Mouse (Mus musculus) intestine, embryonic 14.5 days (tissue): Measurements from ENCODE around the gene Gbf1. TPM values are rescaled to one million over a fixed set of nuclear protein-coding genes. Genes with fewer than 3 reads are reported as not detected.

ENCODE experiments used
- ATAC-seq: fragments of 200-750 bp; cut with Nextera tagmentation; replicated peaks from 2 replicates; pipeline ENCODE4 v1.8.0; 2017; ENCODE audit warnings: low read depth, moderate number of reproducible peaks, moderate TSS enrichment, moderate library complexity; ENCODE audit not compliant: low FRiP score, low TSS enrichment
- DNase-seq: peaks from one replicate; pipeline ENCODE4 v3.0.0-alpha.2; 2018; ENCODE audit warnings: low spot score
- H3K27ac ChIP-seq: fragments of 300-500 bp; sonication (generic); 2 replicates; pipeline ENCODE4 v1.5.1; 2014; ENCODE audit warnings: low read depth, mild to moderate bottlenecking, control low read depth
- H3K27me3 ChIP-seq: fragments of 300-500 bp; sonication (generic); replicated peaks from 2 replicates; pipeline ENCODE4 v1.6.1; 2014; ENCODE audit warnings: low read length, control low read depth; ENCODE audit not compliant: control insufficient read depth, insufficient read depth
- H3K36me3 ChIP-seq: fragments of 300-500 bp; sonication (generic); 2 replicates; pipeline ENCODE4 v1.6.1; 2014; ENCODE audit warnings: low read length, control low read depth; ENCODE audit not compliant: control insufficient read depth, insufficient read depth
- H3K4me1 ChIP-seq: fragments of 300-500 bp; sonication (generic); replicated peaks from 2 replicates; pipeline ENCODE4 v1.6.1; 2014; ENCODE audit warnings: low read length, control low read depth, mixed read lengths; ENCODE audit not compliant: control insufficient read depth, insufficient read depth
- H3K4me2 ChIP-seq: fragments of 300-500 bp; sonication (generic); 2 replicates; pipeline ENCODE4 v1.6.1; 2014; ENCODE audit warnings: low read length
- H3K4me3 ChIP-seq: fragments of 300-500 bp; sonication (generic); 2 replicates; pipeline ENCODE4 v1.5.1; 2014; ENCODE audit warnings: low read depth, low read length, control low read depth, mixed read lengths
- H3K9ac ChIP-seq: fragments of 300-500 bp; sonication (generic); 2 replicates; pipeline ENCODE4 v1.6.1; 2014; ENCODE audit warnings: mild to moderate bottlenecking, low read length
- H3K9me3 ChIP-seq: fragments of 300-500 bp; sonication (generic); 2 replicates; pipeline ENCODE4 v1.6.1; 2016; ENCODE audit warnings: low read length, control low read depth; ENCODE audit not compliant: control insufficient read depth
- WGBS: fragments of 180-500 bp; shearing (Covaris S2); extraction: QIAGEN DNeasy Blood & Tissue Kit; methylation state at CpG from one replicate; pipeline ENCODE4 v1.1.7; 2014; 5-methylcytosine and 5-hydroxymethylcytosine counted together
- polyA plus RNA-seq: library from polyadenylated mRNA; unstranded; fragments of >200 nt; fragmentation: Nextera tagmentation; extraction: Ambion mirVana; gene quantifications from 2 replicates; pipeline ENCODE4 v1.2.1, GENCODE M21; 2014

The Gbf1 gene
- polyA plus RNA-seq, 1 experiment from 2014 or later: 41.6 TPM

DNA sequence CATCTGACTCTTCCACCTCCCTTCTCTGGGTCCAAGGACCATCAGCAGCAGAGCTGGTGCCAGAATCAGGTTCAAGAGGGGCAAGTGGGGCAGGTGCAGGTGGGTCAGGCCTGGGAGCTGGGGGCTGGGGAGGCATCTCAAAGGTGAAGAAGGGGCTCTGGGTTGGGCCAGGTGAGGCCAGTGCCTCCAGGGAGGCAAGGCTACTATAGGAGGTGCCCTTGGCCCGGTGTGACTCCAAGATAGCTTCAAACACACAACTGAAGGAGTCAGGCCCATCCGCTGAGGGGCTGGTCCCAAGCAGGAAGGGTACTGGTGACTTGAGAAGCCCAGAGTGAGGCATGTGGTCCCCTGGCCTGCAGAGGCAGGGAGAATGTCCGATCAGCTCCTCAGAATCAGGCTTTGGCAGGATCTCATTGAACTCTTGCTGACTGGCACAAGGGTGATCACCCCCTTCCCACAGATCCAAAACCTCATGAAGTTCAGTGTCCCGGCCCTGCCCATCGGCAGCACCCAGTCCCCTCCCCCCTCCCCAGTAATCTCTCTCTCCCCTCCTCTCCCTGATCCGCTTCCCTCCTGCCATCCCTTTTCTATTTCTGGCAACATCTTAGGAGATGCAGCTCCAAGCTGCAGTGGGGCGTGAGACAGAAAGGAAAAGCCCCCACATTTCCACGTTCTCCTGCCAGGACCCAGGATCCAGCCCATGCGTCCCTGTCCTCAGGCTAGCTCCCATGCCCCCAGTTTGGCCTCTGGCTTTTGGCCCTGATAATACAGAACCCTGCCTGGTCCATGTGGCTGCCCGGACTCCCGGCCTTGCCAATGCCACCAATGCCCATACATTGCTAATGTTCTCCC is 170.1 kb downstream of the Gbf1 start:
- Histone ChIP-seq H3K27ac (no peak overlapping the region), H3K4me1 (peaks cover 41% of the 10 kb centered on the region), H3K36me3 (no peaks in the 10 kb centered on the region), H3K27me3 (peaks cover 64% of the 10 kb centered on the region), H3K9ac (no peak overlapping the region), H3K9me3 (no peaks in the 10 kb centered on the region), H3K4me2 (no peak overlapping the region), H3K4me3 (no peak overlapping the region)
- DNase-seq (no peak), ATAC-seq (no peak)
- 53% methylated on average over 11 of the region's 11 CpGs for WGBS

- Histone ChIP-seq H3K9ac (no peak overlapping the region), H3K4me1 (peaks cover 41% of the 10 kb centered on the region), H3K27me3 (peaks cover 58% of the 10 kb centered on the region), H3K9me3 (no peaks in the 10 kb centered on the region), H3K27ac (no peak overlapping the region), H3K4me3 (no peak overlapping the region), H3K36me3 (no peaks in the 10 kb centered on the region), H3K4me2 (no peak overlapping the region)
- WGBS: 71% methylated on average over 13 of the region's 13 CpGs
- no peak for ATAC-seq
- no peak for DNase-seq
Observed at GRCm38 (mm10) chr19:46322996-46323572, 170.8 kb downstream of the Gbf1 start.

DNA sequence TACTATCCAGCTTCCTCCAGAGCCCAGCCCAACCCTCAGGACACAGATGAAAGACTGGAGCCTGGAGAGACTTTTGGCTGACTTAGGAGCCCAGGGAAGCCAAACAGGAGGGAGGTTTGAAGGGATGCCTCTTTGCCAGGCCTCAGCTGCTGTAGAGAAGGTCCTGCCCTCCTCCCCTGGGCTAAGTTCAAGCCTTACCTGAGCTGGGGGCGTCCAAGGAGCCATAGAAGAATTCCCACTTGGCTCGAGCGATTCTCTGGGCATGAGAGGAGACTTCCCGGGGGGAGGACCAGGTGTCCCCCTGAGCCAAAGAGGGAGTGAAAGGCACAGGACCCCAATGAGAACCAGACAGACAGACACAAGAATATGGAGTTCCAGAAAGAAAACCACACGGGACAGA is 171.4 kb downstream of the Gbf1 start:
- H3K4me3 ChIP-seq: no peak overlapping the region
- no peaks in the 10 kb centered on the region for H3K9me3 ChIP-seq
- H3K9ac ChIP-seq: no peak overlapping the region
- peaks cover 53% of the 10 kb centered on the region for H3K27me3 ChIP-seq
- no peaks in the 10 kb centered on the region for H3K36me3 ChIP-seq
- H3K4me1 ChIP-seq: peaks cover 35% of the 10 kb centered on the region
- ATAC-seq: no peak
- H3K4me2 ChIP-seq: no peak overlapping the region
- no peak overlapping the region for H3K27ac ChIP-seq
- DNase-seq: no peak
- 71% methylated on average over 5 of the region's 5 CpGs for WGBS

DNA sequence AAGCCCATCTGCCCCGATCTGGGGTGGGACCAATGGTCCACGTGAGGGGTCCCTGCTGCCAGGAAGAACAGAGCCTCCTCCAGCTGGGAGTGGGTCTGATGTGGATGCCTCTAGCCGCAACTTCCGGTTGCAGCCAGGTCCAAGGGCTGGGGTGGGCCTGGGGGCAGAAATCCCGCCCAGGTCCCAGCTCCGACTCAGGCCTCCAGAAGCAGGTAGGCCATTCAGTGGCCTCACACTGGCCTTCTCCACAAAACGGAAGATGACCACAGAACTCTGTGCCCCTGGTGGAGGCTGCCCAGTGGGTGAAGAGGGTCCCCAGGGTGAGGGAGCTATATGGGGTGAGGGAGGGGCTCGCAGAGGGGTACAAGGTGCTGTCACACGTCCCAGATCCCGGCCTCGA is 172.1 kb downstream of the Gbf1 start:
- Histone ChIP-seq H3K4me1 (peaks cover 32% of the 10 kb centered on the region), H3K9me3 (no peaks in the 10 kb centered on the region), H3K9ac (no peak overlapping the region), H3K36me3 (no peaks in the 10 kb centered on the region), H3K4me3 (no peak overlapping the region), H3K4me2 (no peak overlapping the region), H3K27ac (no peak overlapping the region), H3K27me3 (peaks cover 47% of the 10 kb centered on the region)
- no peak for DNase-seq
- ATAC-seq: no peak
- WGBS: 61% methylated on average over 11 of the region's 11 CpGs

DNA sequence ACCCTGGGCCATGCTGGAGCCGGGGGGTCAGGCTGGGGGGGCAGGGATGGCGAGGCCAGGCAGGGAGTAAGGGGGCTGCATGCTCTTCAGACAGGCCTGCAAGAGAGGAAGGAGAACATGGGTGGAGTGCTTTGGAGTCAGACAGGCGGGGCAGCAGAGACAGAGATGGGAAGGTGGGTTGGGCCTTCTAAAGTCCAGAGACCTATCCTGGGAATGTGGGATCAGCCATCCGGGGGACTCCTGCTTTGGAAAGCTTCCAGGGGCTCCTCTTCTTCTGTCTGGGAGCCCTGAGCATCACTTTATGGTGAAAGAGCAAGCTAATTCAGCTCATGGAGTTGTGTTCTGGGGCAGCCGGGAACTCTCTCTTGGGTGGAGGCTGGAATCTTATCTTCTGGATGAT is 172.6 kb downstream of the Gbf1 start:
- no peak for DNase-seq
- no peak overlapping the region for H3K4me2 ChIP-seq
- H3K27ac ChIP-seq: no peak overlapping the region
- no peaks in the 10 kb centered on the region for H3K9me3 ChIP-seq
- H3K27me3 ChIP-seq: peaks cover 47% of the 10 kb centered on the region
- H3K4me3 ChIP-seq: no peak overlapping the region
- no peak overlapping the region for H3K9ac ChIP-seq
- H3K36me3 ChIP-seq: no peaks in the 10 kb centered on the region
- 68% methylated on average over 5 of the region's 5 CpGs for WGBS
- ATAC-seq: no peak
- H3K4me1 ChIP-seq: peaks cover 31% of the 10 kb centered on the region

- Histone ChIP-seq H3K4me1 (peaks cover 30% of the 10 kb centered on the region), H3K27ac (no peak overlapping the region), H3K36me3 (peaks cover 8% of the 10 kb centered on the region), H3K4me3 (no peak overlapping the region), H3K9me3 (no peaks in the 10 kb centered on the region), H3K9ac (no peak overlapping the region), H3K27me3 (peaks cover 37% of the 10 kb centered on the region), H3K4me2 (peak overlapping the region; percentile 96)
- 4% methylated on average over 29 of the region's 29 CpGs for WGBS
- DNase-seq: no peak
- ATAC-seq: no peak
Observed at GRCm38 (mm10) chr19:46326019-46326755, 173.9 kb downstream of the Gbf1 start.

DNA sequence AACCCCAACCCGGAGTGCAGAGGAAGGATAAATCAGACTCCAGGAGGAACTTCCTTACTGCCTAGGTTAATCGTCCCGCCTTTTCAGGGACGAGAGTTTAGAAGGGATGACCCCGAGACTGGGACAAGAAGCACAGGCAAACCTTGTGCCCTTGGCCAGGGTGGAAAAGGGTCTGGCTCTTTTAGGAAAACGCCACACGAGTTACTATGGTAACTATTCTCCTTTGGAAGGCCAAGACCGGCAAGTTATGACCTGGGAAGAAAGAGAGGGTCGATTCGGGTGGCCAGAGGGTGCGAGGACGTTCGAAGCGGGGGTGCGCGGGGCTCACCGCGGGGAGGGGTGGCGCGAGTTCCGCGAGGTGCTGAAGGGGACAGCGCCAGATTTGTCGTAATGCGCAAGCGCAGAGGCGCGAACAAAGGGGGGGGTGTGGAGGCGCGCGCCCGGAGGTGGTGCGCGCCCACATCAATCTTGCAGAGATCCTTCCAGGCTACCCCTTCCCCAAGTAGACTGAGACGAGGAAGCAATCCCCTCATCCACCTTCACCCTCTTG is 174.5 kb downstream of the Gbf1 start, which contains the start of gene Psd:
Psd (minus strand) TSS at position 401 of the 550 bp plus-strand sequence.
- Histone ChIP-seq H3K4me1 (peaks cover 24% of the 10 kb centered on the region), H3K36me3 (peaks cover 15% of the 10 kb centered on the region), H3K4me3 (peak within 1 kb of the TSS; percentile 72), H3K9ac (peak within 1 kb of the TSS; percentile 48), H3K4me2 (peak within 1 kb of the TSS; percentile 96), H3K27me3 (peaks cover 37% of the 10 kb centered on the region), H3K27ac (peak within 1 kb of the TSS; percentile 82), H3K9me3 (no peaks in the 10 kb centered on the region)
- ATAC-seq (no peak), DNase-seq (peak; percentile 81)
- under 1% methylated on average over 34 of the region's 35 CpGs for WGBS

DNA sequence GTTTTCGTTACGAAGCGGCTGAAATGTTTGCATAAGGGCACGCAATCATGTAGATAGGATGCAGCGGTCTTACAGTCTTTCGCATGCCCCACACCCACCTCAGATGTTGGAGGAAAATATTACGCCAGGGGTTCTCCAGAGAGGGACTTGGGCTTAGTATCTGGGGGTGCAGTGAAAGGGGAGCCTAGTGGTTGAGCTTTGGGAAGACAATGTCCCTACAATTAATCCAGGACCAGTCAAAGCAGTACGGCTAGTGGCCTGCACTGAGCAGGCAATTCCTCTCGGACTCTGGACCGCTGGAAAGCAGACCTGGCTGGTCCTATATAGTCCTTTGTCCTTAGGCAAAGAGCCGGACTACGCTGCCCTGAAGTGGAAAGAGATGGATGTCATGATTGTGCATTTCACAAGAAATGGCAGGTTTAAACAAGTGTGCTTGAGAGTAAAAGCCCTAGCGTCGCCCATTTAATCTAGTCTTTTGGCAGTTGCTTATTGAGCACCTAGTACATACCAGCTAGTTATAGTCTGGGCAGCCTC is 175.3 kb downstream of the Gbf1 start:
- ATAC-seq (no peak), DNase-seq (no peak)
- Histone ChIP-seq H3K4me1 (peaks cover 22% of the 10 kb centered on the region), H3K27ac (peak overlapping the region; percentile 82; the same call in 1 of the 2 replicates), H3K9ac (peak overlapping the region; percentile 48), H3K4me3 (peak overlapping the region; percentile 72), H3K36me3 (peaks cover 20% of the 10 kb centered on the region), H3K27me3 (peaks cover 37% of the 10 kb centered on the region), H3K4me2 (peak overlapping the region; percentile 96), H3K9me3 (no peaks in the 10 kb centered on the region)
- WGBS: 28% methylated on average over 14 of the region's 14 CpGs
